Mouse (Mus musculus): ENCODE measurements around the gene Vmn2r115.
"Not testable (repeated sequence)": the region's sequence is repeated elsewhere in the genome, so short reads cannot be mapped to it uniquely, and the experiment has no call there.

Vmn2r115 gene

GRCm38 (mm10) chr17:23343441-23343840 lies at the start of gene Vmn2r115:
Gene Vmn2r115, plus strand, starts transcription at chr17:23343741.
- DNase-seq, result not testable (repeated sequence)

DNA sequence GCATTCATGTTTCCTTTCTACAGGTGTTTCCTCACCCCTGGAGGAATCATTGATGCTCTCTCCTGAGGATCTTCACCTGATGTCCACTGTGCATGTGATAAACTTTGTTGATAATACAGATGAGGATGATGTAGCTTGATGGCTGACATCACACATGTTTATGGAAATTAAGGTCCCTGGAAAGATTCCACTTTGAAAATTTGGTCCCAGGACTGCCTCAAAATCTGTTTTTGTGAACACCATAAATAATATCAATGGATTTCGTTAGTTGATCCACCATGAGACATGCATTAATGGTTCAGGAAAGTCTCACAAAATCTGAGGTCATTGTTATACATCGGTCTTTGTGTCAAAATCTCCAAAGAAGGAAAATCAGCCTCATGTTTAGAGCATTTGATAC lies 31.1 kb upstream of the Vmn2r115 start, which contains the start of gene Vmn2r114:
TSS of gene Vmn2r114 (minus strand) at position 101 of the 400 bp plus-strand sequence.
- DNase-seq, result not testable (repeated sequence)

DNA sequence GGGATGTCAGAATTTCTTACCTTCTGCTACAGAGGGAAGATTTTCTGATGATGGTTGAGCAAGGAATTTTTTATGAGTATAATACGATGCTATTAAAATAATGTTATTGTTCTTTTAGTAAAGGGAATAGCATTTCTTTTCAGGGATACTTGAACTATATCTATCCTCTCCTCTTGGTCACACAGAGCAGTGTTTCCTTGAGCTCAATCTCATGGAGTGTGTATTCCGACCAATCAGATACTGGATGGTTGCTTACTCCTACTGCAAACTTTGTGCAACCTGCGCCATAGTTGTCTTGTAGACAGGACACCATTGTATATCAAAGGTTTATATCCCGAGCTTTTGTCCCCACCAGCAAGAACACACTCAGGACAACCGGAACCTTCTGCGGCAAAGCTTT lies 12.9 kb upstream of the Vmn2r115 start:
- DNase-seq, result no peak

- DNase-seq, result no peak
These were observed 8.1 kb downstream of the Vmn2r115 start for GRCm38 (mm10) chr17:23351644-23352043.

DNA sequence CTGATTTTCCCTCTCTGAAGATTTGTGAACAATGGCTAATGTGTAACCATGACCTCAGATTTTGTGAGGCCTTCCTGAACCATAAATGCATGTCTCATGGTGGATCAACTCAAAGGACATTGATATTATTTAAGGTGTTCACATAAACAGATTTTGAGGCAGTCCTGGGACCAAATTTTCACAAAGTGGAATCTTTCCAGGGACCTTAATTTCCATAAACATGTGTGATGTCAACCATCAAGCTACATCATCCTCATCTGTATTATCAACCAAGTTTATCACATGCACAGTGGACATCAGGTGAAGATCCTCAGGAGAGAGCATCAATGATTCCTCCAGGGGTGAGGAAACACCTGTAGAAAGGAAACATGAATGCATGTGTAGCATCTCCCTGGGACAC lies 40.8 kb downstream of the Vmn2r115 start, which contains the start of gene Vmn2r116:
TSS of gene Vmn2r116 (plus strand) at position 301 of the 400 bp plus-strand sequence.
- not testable (repeated sequence) for DNase-seq

All from cerebellum, postnatal 14 days (tissue).